Mouse (Mus musculus): ENCODE data around the gene Camkk1.

The Camkk1 gene

DNA sequence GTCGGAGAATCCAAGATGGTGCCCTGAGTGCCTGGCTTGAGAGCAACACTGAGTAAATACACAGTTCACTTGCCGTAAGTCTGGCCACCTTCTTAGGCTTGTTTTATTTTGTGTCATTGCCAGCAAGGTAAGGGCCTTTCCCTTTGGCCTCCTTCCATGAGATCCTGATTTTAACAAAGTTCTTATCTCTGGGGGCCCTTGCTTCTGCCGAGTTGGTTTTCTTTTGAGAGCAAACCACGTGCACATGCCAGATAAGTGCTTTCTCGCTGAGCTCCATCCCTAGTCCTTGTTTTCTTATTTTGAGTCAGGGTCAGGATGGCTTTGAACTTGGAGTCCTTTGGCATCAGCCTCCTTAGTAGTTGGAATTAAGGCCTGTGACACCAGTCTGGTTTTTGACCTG, 38.9 kb downstream of the Camkk1 start:
- no peak for DNase-seq (ENCODE audit: low spot score)

DNA sequence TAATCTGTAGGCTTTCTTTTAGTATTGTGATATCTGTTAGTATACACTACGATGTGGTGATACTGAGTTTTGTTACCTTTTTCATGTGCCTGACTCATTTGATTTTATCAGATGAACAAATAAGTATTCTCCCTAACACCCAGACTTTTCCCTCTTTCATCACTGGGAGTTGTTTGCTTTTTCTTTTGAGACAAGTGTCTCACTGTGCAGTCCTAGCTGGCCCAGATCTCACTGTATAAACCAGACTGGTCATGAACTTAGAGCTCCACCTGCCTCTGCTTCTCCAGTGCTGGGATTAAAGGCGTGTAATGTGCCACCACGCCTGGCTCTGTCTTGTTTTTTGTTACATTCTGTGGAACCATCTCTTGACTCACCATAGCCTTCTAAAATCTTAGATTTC, 40.8 kb downstream of the Camkk1 start:
- DNase-seq (ENCODE audit: low spot score), result no peak

DNA sequence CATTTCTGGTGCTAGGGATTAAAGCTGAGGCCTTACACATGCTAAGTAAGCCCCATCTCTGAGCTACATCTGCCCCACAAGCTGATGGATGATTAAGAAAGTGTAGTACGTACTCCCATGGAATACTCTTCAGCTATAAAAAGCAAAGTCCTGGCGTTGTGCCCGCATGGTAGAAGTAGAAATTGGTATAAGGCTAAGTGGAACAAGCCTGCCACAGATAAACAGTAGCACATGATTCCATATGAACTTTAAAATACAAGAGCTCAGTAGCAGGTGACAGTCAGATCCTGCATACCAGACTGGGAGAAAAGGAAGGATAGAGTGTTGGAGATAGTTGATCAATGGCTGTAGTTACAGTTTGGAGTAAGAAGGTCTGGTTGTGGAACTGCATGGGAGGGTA, 42.6 kb downstream of the Camkk1 start:
- no peak for DNase-seq (ENCODE audit: low spot score)

DNA sequence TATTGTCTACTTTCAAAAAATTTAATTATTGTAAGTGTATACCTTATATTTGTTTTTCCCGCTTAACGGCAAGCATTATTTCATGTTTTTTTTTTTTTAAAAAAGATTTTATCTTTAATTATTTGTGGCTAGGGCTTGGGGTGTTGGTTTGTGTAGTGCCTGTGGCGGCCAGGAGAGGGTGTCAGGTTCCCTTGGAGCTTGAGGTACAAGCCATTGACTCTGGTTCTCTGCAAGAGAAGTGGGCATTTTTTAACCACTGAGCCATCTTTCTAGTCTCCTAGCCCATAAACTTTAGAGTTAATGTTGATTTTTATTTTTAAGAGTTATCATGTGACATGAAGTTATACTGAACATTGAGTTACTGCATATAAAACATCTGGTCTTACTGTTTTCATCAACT, 53.0 kb downstream of the Camkk1 start:
- DNase-seq (ENCODE audit: low spot score), result peak; percentile 68

DNA sequence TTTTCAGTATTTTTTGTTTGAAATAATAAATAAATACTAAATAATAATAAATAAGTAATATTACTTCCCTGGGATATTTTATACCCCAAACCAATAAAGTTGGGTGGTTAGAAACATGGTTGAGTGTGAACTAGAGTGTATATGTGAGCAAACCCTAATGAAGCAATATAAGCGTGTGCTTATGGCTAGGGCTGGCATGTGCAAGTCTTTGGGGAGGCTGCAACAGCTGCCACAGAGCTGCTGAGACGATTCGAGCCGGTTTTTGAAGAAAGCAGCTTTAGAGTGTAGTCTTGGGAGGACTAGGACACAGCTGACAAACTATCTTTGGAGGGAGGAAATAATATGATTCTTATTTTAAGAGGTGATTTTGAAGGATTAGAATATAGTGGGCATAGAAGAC, 57.5 kb downstream of the Camkk1 start:
- DNase-seq (ENCODE audit: low spot score), result no peak

DNA sequence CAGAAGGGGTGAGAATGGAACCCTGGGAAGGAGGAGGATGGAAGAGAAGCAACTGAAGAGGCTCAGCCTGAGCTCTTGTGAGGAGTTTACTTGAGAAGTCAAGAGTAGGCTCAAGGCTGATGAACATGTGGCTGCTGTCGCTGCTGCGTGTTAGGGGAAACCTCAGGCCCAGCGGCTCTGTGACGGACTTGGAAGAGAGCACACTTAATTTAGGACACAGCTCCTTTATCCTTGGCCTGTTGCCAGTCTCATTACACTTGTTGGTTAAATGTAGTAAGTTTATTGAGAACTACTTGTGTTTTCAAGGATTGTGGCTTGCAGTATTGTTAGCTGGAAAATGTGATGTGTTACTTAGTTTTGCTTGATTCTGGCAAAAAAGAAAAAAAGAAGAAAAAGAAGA, 57.9 kb downstream of the Camkk1 start:
- DNase-seq (ENCODE audit: low spot score), result no peak

DNA sequence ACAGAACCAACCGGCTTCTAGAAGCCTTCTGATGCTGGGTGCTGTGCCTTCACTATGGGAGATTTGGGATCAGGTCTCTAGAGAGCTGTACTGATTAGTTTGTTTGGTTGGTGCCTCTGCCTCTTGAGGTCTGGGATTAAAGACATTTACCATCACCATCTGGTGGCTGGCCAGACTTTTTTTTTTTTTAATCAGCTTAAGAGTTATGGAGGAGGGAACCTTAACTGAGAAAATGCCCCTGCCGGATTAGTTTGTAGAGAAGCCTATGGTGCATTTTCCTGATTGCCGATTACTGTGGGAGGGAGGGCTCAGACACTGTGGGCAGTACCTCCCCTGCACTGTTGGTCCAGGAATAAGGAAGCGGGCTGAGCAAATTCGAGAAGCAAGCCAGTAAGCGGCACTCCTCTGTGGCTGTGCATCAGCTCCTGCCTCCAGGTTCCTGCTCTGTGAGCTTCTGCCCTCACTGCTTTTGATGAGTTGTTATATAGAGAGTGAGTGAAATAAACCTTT, 58.5 kb downstream of the Camkk1 start:
- no peak for DNase-seq (ENCODE audit: low spot score)

DNA sequence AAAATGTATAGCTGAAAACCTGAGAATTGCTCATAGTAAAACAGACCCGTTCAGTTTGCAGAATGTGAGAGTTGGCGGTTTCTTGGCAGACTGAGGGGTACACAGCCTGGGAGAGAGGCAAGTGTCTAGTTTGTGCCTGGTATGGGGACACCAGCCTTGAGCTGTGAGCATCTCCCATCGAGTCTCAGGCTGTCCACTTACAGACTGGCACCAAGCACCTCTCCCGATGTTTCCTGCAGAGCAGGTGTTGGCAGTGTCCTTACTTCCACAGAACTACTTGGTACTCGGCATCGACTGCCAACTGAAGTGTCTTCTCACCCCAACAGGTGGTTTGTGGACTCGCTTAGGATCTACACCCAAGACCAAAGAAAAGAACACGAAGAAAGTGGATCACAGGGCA, 59.8 kb downstream of the Camkk1 start:
- DNase-seq (ENCODE audit: low spot score), result no peak

DNA sequence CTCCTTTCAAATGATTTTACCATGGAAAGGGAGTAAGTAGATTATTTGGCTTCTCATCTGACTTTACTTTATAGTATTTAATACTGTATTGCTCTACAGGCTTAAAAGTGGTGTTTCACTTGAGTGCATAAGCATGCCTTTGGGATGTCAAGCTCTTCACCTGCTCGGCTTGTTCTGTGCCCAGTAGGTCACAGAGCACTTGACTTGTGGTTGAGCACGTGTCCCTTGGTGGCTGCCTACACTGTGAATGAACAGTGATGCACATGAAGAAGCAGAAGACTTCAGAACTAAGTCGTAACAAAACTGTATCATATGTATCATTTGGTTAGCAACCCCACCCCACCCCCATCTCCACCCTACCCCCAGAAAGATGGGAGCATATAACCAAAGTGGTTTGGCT, 61.5 kb downstream of the Camkk1 start:
- no peak for DNase-seq (ENCODE audit: low spot score)

DNA sequence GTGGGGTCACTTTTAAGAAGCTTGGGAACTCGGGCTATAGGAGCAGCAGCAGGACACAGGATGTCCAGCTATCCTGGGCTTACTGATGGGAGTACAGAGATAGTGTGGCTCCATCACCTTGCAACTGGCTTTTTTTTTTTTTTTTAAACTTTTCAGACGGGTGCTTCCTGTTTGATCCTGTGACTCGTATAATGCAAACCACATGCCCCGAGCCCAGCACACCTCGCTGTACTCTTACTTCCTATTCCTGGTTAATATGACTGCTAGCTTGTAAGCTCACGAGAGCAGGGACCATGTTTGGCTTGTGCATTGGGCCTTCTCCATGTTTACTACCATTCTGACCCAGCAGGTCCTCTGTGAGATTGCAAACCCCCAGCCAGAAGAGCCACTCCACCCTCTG, 65.5 kb downstream of the Camkk1 start:
- no peak for DNase-seq (ENCODE audit: low spot score)

DNA sequence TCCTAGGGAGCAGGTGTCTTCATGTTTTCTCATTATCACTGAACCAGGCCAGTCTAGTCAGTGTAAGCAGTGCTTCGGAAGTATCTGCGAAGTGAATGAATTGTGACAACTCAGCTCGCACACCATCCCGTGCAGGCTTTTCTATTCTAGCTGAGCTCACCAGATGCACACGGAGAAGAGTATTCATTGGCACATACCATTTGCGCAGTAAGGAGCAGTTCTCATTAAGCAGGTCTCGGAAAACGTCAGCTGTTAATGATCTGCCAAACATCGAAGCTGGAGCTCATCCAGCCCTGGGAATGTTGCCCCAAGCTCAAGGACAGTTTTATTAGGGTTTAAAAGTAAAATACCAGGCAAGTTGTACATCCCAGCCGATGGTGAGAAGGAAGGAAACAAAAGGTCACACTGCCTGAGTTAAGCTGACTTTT, 66.0 kb downstream of the Camkk1 start:
- DNase-seq (ENCODE audit: low spot score), result no peak

DNA sequence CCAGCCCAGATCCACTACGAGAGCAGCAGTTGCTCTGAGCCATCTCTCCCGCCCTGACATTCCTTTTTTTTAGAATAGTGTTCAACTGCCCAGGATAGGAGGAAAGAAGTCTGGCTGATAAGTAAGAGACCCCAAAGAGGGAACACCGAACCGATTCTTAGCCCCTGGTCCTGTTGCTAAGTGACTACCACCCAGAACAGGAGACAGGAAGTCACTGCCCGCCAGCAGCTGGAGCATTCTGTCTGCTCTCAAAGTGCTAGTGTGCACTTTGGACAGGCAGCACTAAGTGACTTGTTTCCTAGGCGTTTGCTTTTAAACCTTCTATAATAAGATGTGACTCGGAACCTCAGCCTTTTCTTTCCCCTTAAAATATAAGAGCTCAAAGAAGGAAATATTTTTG, 66.6 kb downstream of the Camkk1 start:
- DNase-seq (ENCODE audit: low spot score), result no peak

DNA sequence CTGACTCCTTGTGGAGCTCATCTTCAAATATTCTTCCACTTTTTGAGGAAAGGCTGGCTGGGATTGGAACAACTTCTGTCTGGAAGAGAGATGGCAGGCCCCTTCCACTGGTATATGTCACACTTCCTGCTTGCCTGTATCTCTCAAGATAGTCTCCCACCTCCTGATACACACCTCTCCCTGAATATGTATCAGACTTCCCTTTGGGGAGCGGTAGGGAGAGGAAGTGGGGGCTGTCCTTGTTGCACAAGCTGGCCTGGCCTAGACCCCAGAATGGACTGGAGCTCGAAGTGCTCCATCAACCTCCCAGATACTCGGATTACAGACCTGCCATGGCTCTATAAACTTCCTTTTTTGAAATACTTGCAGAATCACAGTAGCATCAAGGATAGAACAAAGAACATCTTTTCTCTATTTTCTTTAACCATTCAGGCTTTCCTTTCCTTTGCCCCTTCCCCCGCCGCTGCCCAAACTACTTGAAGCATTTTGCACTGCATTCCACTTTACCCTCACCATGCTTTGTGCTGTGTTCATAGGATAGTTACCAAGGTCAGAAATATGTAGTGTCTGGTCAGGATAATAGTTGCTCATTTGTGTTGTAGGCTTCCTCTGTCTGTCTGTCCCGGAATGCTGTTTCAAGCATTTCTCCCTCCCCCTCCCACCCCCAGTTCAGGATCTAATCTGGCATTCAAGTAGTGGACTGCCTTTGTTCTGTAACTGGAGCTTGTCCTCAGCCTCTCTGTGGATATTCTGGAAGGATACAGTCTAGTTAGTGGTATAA, 69.1 kb downstream of the Camkk1 start:
- no peak for DNase-seq (ENCODE audit: low spot score)

DNA sequence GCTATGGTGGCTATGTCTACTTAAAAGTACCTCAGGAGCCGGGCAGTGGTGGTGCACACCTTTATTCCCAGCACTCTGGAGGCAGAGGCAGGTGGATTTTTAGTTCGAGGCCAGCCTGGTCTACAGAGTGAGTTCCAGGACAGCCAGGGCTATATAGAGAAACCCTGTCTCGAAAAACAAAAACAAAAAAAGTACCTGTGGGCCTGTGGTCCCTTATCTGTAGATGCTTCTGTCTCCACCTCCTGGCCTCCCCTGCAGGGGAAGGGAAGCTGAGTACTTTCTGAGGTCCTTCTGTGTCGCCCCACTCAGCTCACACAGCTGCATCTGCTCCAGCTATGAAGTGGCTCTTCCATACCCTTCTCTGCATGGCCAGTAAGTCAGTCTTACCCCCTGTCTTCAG, 71.5 kb downstream of the Camkk1 start, which contains the start of gene Itgae:
Itgae (plus strand) TSS at position 301 of the 400 bp plus-strand sequence.
- no peak for DNase-seq (ENCODE audit: low spot score)

DNA sequence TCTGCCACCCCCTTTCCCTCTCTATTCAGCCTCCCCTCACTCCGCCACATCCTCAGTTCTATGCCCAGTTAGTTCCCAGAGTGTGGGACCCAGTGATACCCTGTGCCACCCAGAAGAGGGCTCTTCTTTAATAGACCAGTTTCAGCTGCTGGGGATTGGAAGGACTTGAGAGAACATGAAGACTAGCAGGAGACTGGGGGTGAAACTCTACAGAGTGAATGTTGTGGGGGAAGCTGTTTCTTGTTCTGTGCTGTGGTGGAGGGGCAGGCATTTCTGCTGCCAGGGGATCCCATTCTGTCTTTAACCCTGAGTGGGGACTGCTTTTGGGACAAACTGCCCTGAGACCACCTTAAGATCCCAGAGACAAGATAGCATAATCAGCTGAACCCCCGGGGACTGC, 72.0 kb downstream of the Camkk1 start:
- DNase-seq (ENCODE audit: low spot score), result no peak

All from testis, postnatal 10 days (tissue).